Mouse (Mus musculus) hindbrain, embryonic 13.5 days (tissue): ENCODE measurements around the gene Znrf3. TPM values are rescaled to one million over a fixed set of nuclear protein-coding genes. Genes with fewer than 3 reads are reported as not detected.

Experiments
- ATAC-seq: fragments of 200-750 bp; cut with Nextera tagmentation; 2 replicates; pipeline ENCODE4 v1.8.0; 2017; ENCODE audit warnings: moderate TSS enrichment; ENCODE audit not compliant: low FRiP score
- H3K27ac ChIP-seq: fragments of 300-500 bp; sonication (generic); 2 replicates; pipeline ENCODE4 v1.5.1; 2015; ENCODE audit warnings: inconsistent platforms, mild to moderate bottlenecking, moderate library complexity
- H3K27me3 ChIP-seq: fragments of 300-500 bp; sonication (generic); 2 replicates; pipeline ENCODE4 v1.6.1; 2015; ENCODE audit warnings: mild to moderate bottlenecking, inconsistent platforms
- H3K36me3 ChIP-seq: fragments of 300-500 bp; sonication (generic); 2 replicates; pipeline ENCODE4 v1.6.1; 2015; ENCODE audit warnings: mild to moderate bottlenecking, inconsistent platforms
- H3K4me1 ChIP-seq: fragments of 300-500 bp; sonication (generic); replicated peaks from 2 replicates; pipeline ENCODE4 v1.6.1; 2015; ENCODE audit warnings: inconsistent platforms
- H3K4me2 ChIP-seq: fragments of 300-500 bp; sonication (generic); 2 replicates; pipeline ENCODE4 v1.6.1; 2015; ENCODE audit warnings: inconsistent platforms, mild to moderate bottlenecking, moderate library complexity
- H3K4me3 ChIP-seq: fragments of 300-500 bp; sonication (generic); 2 replicates; pipeline ENCODE4 v1.5.1; 2015; ENCODE audit warnings: mild to moderate bottlenecking, inconsistent platforms
- H3K9ac ChIP-seq: fragments of 300-500 bp; sonication (generic); 2 replicates; pipeline ENCODE4 v1.6.1; 2015; ENCODE audit warnings: mild to moderate bottlenecking, inconsistent platforms
- H3K9me3 ChIP-seq: fragments of 300-500 bp; sonication (generic); 2 replicates; pipeline ENCODE4 v1.6.1; 2016; ENCODE audit warnings: inconsistent platforms
- WGBS: fragments of 180-500 bp; shearing (Covaris S2); methylation state at CpG from one replicate; pipeline ENCODE4 v1.1.7; 2015; 5-methylcytosine and 5-hydroxymethylcytosine counted together
- polyA plus RNA-seq: library from polyadenylated mRNA; unstranded; fragments of >200 nt; fragmentation: Nextera tagmentation; extraction: Ambion mirVana; gene quantifications from 2 replicates; pipeline ENCODE4 v1.2.1, GENCODE M21; 2015

Gene Znrf3
- polyA plus RNA-seq, 1 experiment from 2014 or later, result 7.1 TPM

DNA sequence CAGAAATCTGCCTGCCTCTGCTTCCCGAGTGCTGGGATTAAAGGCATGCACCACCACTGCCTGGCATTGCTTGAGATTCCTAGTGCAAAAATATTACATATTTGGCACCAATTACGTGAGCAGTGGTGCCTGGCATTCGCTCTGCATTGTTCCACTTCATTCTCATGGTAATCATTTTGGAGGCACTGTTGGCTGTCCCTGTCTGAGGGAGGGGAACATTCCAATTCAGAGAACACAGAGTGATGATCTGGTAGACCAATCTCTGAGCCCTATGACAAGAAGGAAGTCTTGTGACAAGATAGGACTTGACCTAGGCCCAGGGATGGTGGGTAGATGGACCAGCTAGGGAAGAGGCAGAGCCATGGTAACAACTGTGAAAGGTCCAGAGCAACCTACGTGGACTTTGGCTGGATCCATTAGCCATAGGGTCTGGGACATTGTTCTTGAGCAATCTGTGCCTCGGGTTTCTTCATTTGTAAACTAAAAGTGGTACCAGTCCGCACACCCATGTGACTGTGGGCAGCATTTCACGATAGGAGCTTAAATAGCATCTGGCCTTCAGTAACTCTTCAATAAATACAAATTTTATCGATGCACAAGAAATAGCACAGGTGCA lies 174.7 kb downstream of the Znrf3 start:
- H3K4me2 ChIP-seq, result no peak overlapping the region
- H3K27me3 ChIP-seq, result no peaks in the 10 kb centered on the region
- no peak overlapping the region for H3K9ac ChIP-seq
- no peak for ATAC-seq
- peaks cover 17% of the 10 kb centered on the region for H3K4me1 ChIP-seq
- WGBS, result 86% methylated on average over 8 of the region's 8 CpGs
- H3K4me3 ChIP-seq, result no peak overlapping the region
- H3K36me3 ChIP-seq, result no peaks in the 10 kb centered on the region
- no peaks in the 10 kb centered on the region for H3K9me3 ChIP-seq
- H3K27ac ChIP-seq, result no peak overlapping the region

DNA sequence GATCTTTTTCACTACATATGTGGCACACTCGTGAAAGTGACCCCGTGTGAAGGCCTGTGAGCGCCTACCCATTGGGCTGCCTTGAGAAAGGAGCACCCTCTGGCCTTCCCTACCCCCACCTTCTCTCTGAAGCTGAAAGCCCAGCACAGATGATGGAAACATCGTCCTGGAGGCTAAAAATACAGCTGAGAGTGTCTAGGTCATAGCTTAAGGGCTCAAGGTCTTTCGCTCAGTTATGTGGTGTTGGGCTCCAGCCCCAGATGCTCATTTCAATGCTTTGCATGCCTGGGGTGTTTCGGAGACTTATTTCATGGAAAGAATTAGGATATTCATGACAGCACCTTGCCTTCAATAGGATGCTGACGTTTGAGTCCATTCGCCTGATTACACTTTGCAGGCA lies 178.9 kb downstream of the Znrf3 start:
- Histone ChIP-seq H3K9me3 (no peaks in the 10 kb centered on the region), H3K4me1 (peaks cover 5% of the 10 kb centered on the region), H3K27ac (no peak overlapping the region), H3K36me3 (no peaks in the 10 kb centered on the region), H3K9ac (no peak overlapping the region), H3K4me2 (no peak overlapping the region), H3K27me3 (0 out of 2 replicates have a peak, but pooled peaks cover 4% of the 10 kb centered on the region), H3K4me3 (no peak overlapping the region)
- ATAC-seq, result no peak
- whole genome bisulfite sequencing, result 80% methylated on average over 8 of the region's 8 CpGs

DNA sequence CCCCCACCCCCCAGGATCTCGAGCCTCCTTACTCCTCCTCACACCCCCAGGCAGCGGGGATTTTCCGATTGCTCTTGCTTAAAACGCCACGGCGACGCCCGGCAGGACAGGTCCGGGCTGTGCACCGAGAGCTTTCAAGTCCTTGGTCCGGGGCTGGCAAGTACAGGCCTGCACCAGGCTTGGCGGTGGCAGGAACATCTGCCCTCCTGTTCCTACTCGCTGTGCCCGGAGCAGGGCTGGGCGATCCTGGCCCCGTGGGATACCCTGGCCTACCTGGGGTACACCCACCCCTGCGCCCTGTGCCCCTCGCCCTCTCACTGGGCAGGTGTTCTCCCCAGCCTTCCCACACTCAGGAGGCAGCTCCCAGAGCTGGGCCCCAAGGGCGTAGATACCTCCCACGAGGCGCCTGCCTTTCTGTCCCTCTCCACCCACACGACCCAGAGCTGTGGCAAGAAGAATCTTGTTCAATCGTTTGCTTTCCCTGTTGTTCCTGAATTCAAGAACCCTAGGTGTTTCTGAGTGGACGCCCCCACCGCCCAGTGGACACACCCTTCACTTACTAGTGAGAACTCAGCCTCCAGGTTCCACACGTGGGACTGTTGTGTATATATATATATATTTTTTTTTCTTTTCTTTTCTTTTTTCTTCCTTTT lies 181.4 kb downstream of the Znrf3 start:
- H3K9ac ChIP-seq, result no peak overlapping the region
- H3K4me1 ChIP-seq, result peaks cover 14% of the 10 kb centered on the region
- H3K36me3 ChIP-seq, result no peaks in the 10 kb centered on the region
- WGBS, result 60% methylated on average over 26 of the region's 26 CpGs
- H3K9me3 ChIP-seq, result no peaks in the 10 kb centered on the region
- no peak overlapping the region for H3K4me2 ChIP-seq
- no peak overlapping the region for H3K4me3 ChIP-seq
- no peak overlapping the region for H3K27ac ChIP-seq
- H3K27me3 ChIP-seq, result 0 out of 2 replicates have a peak, but pooled peaks cover 6% of the 10 kb centered on the region
- ATAC-seq, result 0 out of 2 replicates have a peak, but pooled peaks have one; percentile 14

DNA sequence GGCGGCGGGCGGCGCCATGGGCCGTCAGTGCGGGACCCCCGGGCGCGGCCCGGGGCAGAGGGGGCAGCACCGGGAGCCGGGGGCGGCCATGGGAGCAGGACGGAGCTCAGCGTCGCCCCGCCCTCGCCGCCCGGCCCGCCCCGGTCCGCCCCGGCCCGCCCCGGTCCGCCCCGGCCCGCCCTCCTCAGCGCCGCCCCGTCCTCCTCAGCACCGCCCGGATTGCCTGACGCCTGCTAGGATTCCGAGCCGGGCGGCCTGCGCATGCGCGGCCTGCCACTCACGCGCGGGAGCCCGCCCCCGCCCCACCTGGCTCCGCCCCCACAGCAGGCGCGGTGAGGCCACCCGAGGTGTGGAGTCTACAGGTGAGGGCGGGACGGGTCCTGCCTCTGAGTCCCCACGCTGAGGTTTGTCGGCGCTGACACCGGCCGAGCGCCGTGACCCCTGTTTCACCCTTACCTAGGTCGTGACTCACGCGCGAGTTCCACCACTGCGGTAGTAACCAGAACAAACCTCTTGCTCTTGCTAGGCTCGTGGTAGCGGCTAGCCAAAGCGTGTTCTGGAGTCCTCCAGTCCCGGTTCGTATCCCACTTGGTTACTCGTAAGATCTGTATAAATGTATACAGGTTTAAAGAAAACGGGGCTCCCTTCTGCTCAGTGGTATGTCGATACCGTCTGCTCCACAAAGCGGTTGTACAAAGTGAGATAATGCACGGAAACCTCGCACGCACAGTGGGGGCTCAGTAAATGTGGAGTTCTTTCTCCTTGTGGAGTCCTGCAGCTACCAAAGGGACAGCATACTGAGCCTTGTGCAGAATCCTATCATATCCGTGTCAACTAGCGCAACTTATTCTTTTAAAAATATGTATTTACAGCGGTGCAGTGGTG lies 182.9 kb downstream of the Znrf3 start, which contains the start of gene Kremen1:
Gene Kremen1, minus strand, starts transcription at position 51 of the 885 bp plus-strand sequence.
- Histone ChIP-seq H3K4me3 (peak within 1 kb of the TSS; percentile 81), H3K36me3 (no peaks in the 10 kb centered on the region), H3K27me3 (0 out of 2 replicates have a peak, but pooled peaks cover 6% of the 10 kb centered on the region), H3K9me3 (no peaks in the 10 kb centered on the region), H3K4me2 (peak within 1 kb of the TSS; percentile 66), H3K9ac (peak within 1 kb of the TSS; percentile 79), H3K4me1 (peaks cover 18% of the 10 kb centered on the region), H3K27ac (peak within 1 kb of the TSS; percentile 37; the same call in 1 of the 2 replicates)
- 4% methylated on average over 50 of the region's 80 CpGs for WGBS
- peak; percentile 96 for ATAC-seq

DNA sequence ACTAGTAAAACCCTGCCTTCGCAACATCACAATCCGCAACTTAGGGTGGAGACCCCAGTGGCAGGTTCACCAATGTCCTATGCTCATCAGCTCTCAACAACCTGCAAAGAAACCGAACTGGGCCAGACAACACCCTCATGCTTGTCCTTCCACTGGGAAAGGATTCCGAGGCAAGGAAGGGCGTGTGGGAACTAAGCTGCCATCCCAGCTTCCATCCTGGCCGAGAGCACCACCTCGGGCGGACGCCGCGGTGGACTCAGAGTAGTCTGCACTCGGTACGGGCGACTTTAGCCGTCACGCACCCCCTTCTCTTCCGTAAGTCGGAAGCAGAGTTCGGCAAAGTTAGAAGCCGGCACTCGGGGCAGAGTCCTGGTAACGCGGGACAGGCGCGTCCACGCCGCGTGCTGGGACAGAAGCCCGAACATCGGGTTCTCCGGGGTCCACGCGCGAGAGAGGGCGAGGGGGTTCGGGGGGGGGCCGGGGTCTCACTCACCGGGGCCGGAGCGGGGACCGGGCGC lies 183.6 kb downstream of the Znrf3 start:
- peak overlapping the region; percentile 79 for H3K9ac ChIP-seq
- peak overlapping the region; percentile 81 for H3K4me3 ChIP-seq
- peak overlapping the region; percentile 37; the same call in 1 of the 2 replicates for H3K27ac ChIP-seq
- under 1% methylated on average over 42 of the region's 42 CpGs for WGBS
- H3K9me3 ChIP-seq, result no peaks in the 10 kb centered on the region
- H3K4me2 ChIP-seq, result peak overlapping the region; percentile 66
- H3K36me3 ChIP-seq, result no peaks in the 10 kb centered on the region
- H3K4me1 ChIP-seq, result peaks cover 26% of the 10 kb centered on the region
- peak; percentile 43 for ATAC-seq
- 0 out of 2 replicates have a peak, but pooled peaks cover 6% of the 10 kb centered on the region for H3K27me3 ChIP-seq

DNA sequence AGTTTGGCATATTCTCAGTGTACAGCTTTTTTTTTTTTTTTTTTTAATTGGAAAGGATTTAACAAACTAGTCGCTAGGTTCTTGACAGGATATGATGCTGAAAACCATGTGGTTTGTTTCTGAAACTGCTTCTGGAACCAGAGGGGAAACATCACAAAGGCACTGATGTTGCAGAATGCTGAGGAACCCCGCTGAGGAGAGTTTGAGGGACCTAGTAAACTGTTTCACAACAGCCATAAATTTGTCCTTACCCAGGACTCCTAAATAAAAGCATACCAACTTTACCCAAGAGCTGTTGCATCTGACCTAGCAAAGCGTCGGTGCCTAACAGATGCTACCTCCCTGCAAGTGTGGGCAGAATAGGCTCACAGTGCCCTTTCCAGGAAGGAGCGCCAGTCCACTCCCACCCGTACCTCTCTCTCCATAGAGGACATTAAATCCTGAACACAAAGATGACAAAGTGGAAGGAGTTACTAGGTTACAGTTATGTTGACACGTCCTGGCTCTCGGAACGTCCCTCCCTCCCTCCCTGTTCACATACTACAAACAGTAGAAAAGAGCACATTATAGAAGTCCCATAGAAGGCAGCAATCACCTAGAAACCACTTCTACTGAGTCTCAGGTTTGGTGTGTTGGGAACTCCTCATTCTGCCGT lies 184.6 kb downstream of the Znrf3 start:
- Histone ChIP-seq H3K9me3 (no peaks in the 10 kb centered on the region), H3K4me1 (peaks cover 34% of the 10 kb centered on the region), H3K9ac (no peak overlapping the region), H3K27ac (no peak overlapping the region), H3K36me3 (no peaks in the 10 kb centered on the region), H3K4me2 (peak overlapping the region; percentile 66), H3K27me3 (0 out of 2 replicates have a peak, but pooled peaks cover 6% of the 10 kb centered on the region), H3K4me3 (peak overlapping the region; percentile 81)
- ATAC-seq, result no peak
- WGBS, result 62% methylated on average over 10 of the region's 10 CpGs

DNA sequence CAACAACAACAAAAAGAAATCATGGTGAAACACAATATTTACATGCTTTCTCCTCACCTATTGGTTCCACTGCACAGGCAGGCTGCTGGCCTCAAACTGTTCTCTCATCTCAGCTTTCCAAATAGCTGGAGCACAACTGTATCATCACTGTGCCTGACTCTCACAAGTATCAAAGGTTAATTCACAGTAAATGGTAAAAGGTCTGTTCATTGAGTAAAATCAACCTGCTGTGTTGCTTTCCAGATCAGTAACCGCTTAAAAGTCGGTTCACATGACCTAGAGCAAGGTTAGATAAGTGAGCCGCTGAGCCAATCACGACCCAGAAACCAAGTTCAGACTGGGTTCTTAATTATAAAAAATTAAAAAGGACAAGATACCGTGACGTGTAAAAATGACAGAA lies 186.6 kb downstream of the Znrf3 start:
- Histone ChIP-seq H3K27me3 (0 out of 2 replicates have a peak, but pooled peaks cover 3% of the 10 kb centered on the region), H3K27ac (no peak overlapping the region), H3K4me1 (peaks cover 47% of the 10 kb centered on the region), H3K4me3 (no peak overlapping the region), H3K36me3 (no peaks in the 10 kb centered on the region), H3K9me3 (no peaks in the 10 kb centered on the region), H3K9ac (no peak overlapping the region), H3K4me2 (no peak overlapping the region)
- WGBS, result 97% methylated on average over 6 of the region's 6 CpGs
- no peak for ATAC-seq

DNA sequence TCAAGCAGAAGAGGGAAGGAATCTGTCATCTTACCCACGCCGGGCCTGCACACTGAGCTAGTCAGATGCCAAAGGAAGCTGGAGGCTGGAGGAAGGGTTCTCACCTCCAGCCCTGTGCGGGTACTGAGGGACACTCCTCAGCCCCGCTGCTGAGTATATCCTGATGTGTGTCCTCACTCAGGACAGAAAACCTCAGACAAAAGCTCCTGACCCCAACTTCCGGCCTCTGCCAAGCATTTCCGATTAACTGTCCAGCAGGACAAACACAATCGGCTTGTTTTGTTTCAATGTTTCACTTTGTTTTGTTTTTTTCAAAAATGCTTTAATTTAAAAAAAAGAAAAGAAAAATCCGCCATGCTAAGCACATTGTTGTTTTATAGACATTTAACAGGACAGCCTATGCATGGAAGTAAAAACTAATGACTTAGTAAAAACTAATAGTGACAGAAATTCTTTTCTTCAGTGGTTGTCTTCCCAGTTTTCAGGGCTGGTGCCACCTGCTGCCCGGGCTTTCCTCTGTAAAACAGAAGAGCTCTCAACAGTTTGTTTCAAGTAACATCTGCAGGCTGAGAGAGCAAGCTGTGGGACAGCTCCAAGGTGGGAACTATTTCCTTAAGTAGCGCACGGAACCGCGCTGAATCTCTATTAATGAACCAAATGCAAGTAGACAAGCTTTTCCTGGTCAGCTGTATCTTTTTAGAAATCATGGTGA lies 187.3 kb downstream of the Znrf3 start:
- Histone ChIP-seq H3K4me1 (peaks cover 52% of the 10 kb centered on the region), H3K9ac (no peak overlapping the region), H3K27ac (no peak overlapping the region), H3K9me3 (no peaks in the 10 kb centered on the region), H3K4me2 (no peak overlapping the region), H3K27me3 (0 out of 2 replicates have a peak, but pooled peaks cover 2% of the 10 kb centered on the region), H3K36me3 (no peaks in the 10 kb centered on the region), H3K4me3 (no peak overlapping the region)
- WGBS, result 84% methylated on average over 13 of the region's 13 CpGs
- ATAC-seq, result no peak

DNA sequence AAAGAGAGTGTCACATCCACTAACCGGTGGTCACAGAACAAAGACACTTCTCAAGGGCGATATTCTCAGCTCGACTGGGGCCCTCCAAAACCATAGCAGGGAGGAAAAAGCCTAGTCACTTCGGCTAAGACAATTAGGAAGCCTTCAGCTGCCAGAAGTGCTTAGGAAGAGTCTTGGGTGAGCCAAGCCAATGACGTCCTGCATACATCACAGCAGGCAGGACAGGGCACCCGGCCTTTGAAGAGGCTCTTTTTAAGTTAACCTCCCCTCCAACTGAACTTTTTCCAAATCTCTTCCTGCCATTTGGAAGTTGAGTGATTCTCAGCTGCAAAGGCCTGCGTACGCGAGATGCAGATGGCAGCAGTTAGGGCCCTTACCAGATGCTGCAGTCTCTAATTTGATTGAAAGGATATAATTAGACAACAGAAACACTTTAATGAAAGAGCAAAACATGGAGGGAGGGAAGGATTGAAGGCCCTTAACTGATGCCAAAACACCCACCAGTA lies 189.1 kb downstream of the Znrf3 start:
- no peak for ATAC-seq
- H3K27ac ChIP-seq, result peak overlapping the region; percentile 64
- peaks cover 45% of the 10 kb centered on the region for H3K4me1 ChIP-seq

DNA sequence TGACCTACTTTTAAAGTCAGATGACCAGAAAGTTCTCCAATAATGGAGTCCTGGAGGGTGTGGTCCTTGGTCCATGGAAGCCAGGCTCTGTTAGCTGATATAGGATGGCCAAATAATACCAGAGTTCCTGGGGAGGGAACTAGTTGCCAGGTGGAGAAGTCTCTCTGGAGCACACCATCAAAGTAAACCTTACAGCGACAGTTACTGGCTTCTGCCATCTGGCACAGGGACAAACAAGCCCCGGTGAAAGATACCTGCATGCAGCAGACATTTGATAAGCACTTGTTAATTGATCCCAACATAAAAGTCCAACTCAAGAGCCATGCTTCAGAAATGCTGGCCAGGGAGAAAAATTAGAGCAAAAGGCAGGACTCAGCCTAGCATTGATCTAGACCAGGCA lies 190.6 kb downstream of the Znrf3 start:
- no peak overlapping the region for H3K27ac ChIP-seq
- no peak overlapping the region for H3K4me3 ChIP-seq
- H3K4me2 ChIP-seq, result no peak overlapping the region
- 90% methylated on average over 2 of the region's 2 CpGs for WGBS
- no peaks in the 10 kb centered on the region for H3K9me3 ChIP-seq
- no peaks in the 10 kb centered on the region for H3K36me3 ChIP-seq
- peaks cover 38% of the 10 kb centered on the region for H3K4me1 ChIP-seq
- no peak for ATAC-seq
- H3K9ac ChIP-seq, result no peak overlapping the region
- H3K27me3 ChIP-seq, result no peaks in the 10 kb centered on the region

More for the DNA sequence above, 189.1 kb downstream of the Znrf3 start:
- H3K4me2 ChIP-seq, result no peak overlapping the region
- no peak overlapping the region for H3K9ac ChIP-seq
- no peak overlapping the region for H3K4me3 ChIP-seq
- WGBS, result 30% methylated on average over 9 of the region's 9 CpGs
- no peaks in the 10 kb centered on the region for H3K36me3 ChIP-seq
- 0 out of 2 replicates have a peak, but pooled peaks cover 2% of the 10 kb centered on the region for H3K27me3 ChIP-seq
- no peaks in the 10 kb centered on the region for H3K9me3 ChIP-seq

DNA sequence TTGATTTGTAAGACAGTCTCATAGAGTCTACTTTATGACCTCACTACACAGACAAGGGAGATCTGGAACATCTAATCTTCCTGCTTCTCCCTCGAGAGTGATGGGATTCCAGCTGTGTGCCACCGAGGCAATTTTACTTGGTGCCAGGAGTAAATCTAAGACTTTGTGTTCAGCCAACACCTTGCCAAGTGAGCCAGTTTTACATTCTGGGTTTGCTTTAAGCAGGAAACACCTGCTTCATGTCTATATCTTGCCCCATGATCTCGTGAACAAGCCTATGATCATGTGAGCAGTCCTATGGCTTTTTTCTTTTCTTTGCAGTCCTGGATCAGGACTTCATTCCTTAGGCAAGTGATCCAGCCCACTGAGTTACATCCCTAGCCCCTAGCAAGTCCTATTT lies 191.1 kb downstream of the Znrf3 start:
- H3K27ac ChIP-seq, result no peak overlapping the region
- H3K27me3 ChIP-seq, result no peaks in the 10 kb centered on the region
- H3K9me3 ChIP-seq, result no peaks in the 10 kb centered on the region
- no peaks in the 10 kb centered on the region for H3K36me3 ChIP-seq
- H3K4me3 ChIP-seq, result no peak overlapping the region
- H3K4me1 ChIP-seq, result peaks cover 39% of the 10 kb centered on the region
- WGBS, result 65% methylated on average over 3 of the region's 3 CpGs
- H3K9ac ChIP-seq, result no peak overlapping the region
- no peak for ATAC-seq
- H3K4me2 ChIP-seq, result no peak overlapping the region
